Mouse (Mus musculus) cerebral cortex, adult 2 months (tissue): ENCODE data around the gene Meaf6.

Experiments
- WGBS: fragments of 180-500 bp; shearing (Covaris S2); methylation state at CpG from one replicate; pipeline ENCODE4 v1.1.7; 2018; 5-methylcytosine and 5-hydroxymethylcytosine counted together

Meaf6 gene

GRCm38 (mm10) chr4:125084403-125085345 is at the start of gene Meaf6:
Gene Meaf6 (plus strand): TSS chr4:125085134.
- WGBS = 2% methylated on average over 63 of the region's 63 CpGs

- WGBS = 83% methylated on average over 7 of the region's 7 CpGs
Observed at GRCm38 (mm10) chr4:125044454-125044853, 40.5 kb upstream of the Meaf6 start.

GRCm38 (mm10) chr4:125055385-125055784 is 29.5 kb upstream of the Meaf6 start:
- 57% methylated on average over 9 of the region's 9 CpGs for WGBS

- WGBS = 77% methylated on average over 4 of the region's 4 CpGs
Observed at GRCm38 (mm10) chr4:125056476-125056875, 28.5 kb upstream of the Meaf6 start.

GRCm38 (mm10) chr4:125057273-125057672 is 27.7 kb upstream of the Meaf6 start:
- 47% methylated on average over 3 of the region's 3 CpGs for WGBS

- 58% methylated on average over 5 of the region's 5 CpGs for WGBS
Observed at GRCm38 (mm10) chr4:125058033-125058432, 26.9 kb upstream of the Meaf6 start.

GRCm38 (mm10) chr4:125059025-125059424 is 25.9 kb upstream of the Meaf6 start:
- 5% methylated on average over 8 of the region's 8 CpGs for WGBS

- WGBS = 64% methylated on average over 8 of the region's 8 CpGs
Observed at GRCm38 (mm10) chr4:125063829-125064228, 21.1 kb upstream of the Meaf6 start.

- 1% methylated on average over 26 of the region's 26 CpGs for WGBS
Observed at GRCm38 (mm10) chr4:125065517-125066307, 19.2 kb upstream of the Meaf6 start, which contains the start of gene Dnali1. Gene Dnali1 (minus strand): TSS chr4:125065703.

GRCm38 (mm10) chr4:125066490-125067370 is 18.2 kb upstream of the Meaf6 start, which contains the start of gene Snip1:
Gene Snip1 (plus strand): TSS chr4:125066672.
- WGBS = 1% methylated on average over 77 of the region's 78 CpGs

- 90% methylated on average over 2 of the region's 2 CpGs for WGBS
Observed at GRCm38 (mm10) chr4:125077700-125078099, 7.2 kb upstream of the Meaf6 start.

GRCm38 (mm10) chr4:125078698-125079097 is 6.2 kb upstream of the Meaf6 start:
- WGBS = 97% methylated on average over 2 of the region's 2 CpGs

- WGBS = under 1% methylated on average over 45 of the region's 45 CpGs
Observed at GRCm38 (mm10) chr4:125085346-125085841, 460 bp downstream of the Meaf6 start.

GRCm38 (mm10) chr4:125093031-125093430 is 8.1 kb downstream of the Meaf6 start:
- 72% methylated on average over 5 of the region's 5 CpGs for WGBS

GRCm38 (mm10) chr4:125096066-125096465 is 11.1 kb downstream of the Meaf6 start:
- 71% methylated on average over 5 of the region's 5 CpGs for WGBS

GRCm38 (mm10) chr4:125097412-125097811 is 12.5 kb downstream of the Meaf6 start:
- 61% methylated on average over 4 of the region's 4 CpGs for WGBS

- WGBS = 9% methylated on average over 8 of the region's 8 CpGs
Observed at GRCm38 (mm10) chr4:125099458-125099857, 14.5 kb downstream of the Meaf6 start.

GRCm38 (mm10) chr4:125101334-125101733 is 16.4 kb downstream of the Meaf6 start:
- WGBS = 42% methylated on average over 13 of the region's 13 CpGs

GRCm38 (mm10) chr4:125105354-125105753 is 20.4 kb downstream of the Meaf6 start:
- WGBS = 94% methylated on average over 9 of the region's 9 CpGs

- WGBS = 5% methylated on average over 6 of the region's 6 CpGs
Observed at GRCm38 (mm10) chr4:125114638-125115037, 29.7 kb downstream of the Meaf6 start.

- WGBS = 75% methylated on average over 4 of the region's 4 CpGs
Observed at GRCm38 (mm10) chr4:125115081-125115480, 30.1 kb downstream of the Meaf6 start.
